Mouse (Mus musculus) CH12.LX (cell line): ENCODE measurements around the gene Gm19684. TPM values are rescaled to one million over a fixed set of nuclear protein-coding genes. Genes with fewer than 3 reads are reported as not detected.
A peak's percentile ranks its signal among the peaks of the same experiment; 100 is the strongest.
"Not testable (repeated sequence)": the region's sequence is repeated elsewhere in the genome, so short reads cannot be mapped to it uniquely, and the experiment has no call there.

Experiments
- DNase-seq: peaks from one replicate; pipeline ENCODE4 v3.0.0-alpha.2; 2013; ENCODE audit errors: extremely low read depth
- H3K27ac ChIP-seq: 2 replicates; pipeline ENCODE4 v1.5.1; 2012; ENCODE audit warnings: low read depth, mild to moderate bottlenecking, control low read depth, moderate library complexity; ENCODE audit not compliant: insufficient read depth
- H3K27me3 ChIP-seq: replicated peaks from 2 replicates; pipeline ENCODE3; 2012; ENCODE audit warnings: inconsistent platforms
- H3K36me3 ChIP-seq, 2 experiments: replicated peaks in 1 of 2; 2 replicates each; pipeline versions ENCODE3 to v1.6.1; 2012; ENCODE audit warnings: inconsistent platforms in 1 of 2, low read length in 1 of 2, mild to moderate bottlenecking in 1 of 2, mixed read lengths in 1 of 2, moderate library complexity in 1 of 2; ENCODE audit not compliant: control insufficient read depth in 1 of 2, insufficient read depth in 1 of 2
- H3K4me1 ChIP-seq, 2 experiments: 2 replicates each; pipeline ENCODE4 v1.6.1; 2012; ENCODE audit warnings: inconsistent platforms in 1 of 2, moderate library complexity in 1 of 2; ENCODE audit not compliant: insufficient read depth in 2 of 2, control insufficient read depth in 1 of 2
- H3K4me2 ChIP-seq: 2 replicates; pipeline ENCODE4 v1.6.1; 2012; ENCODE audit warnings: low read depth, mild to moderate bottlenecking, control low read depth; ENCODE audit not compliant: poor library complexity, insufficient read depth, severe bottlenecking
- H3K4me3 ChIP-seq, 3 experiments: fragments of 150-350 bp in 1 of 3; sonication (generic) in 1 of 3; replicated peaks in 1 of 3; 2 replicates each; pipeline versions ENCODE3 to v1.5.1; 2011 to 2012; ENCODE audit warnings: low read depth in 2 of 3, low read length in 2 of 3, mild to moderate bottlenecking in 2 of 3, moderate library complexity in 2 of 3, control low read depth in 1 of 3, improper control_type of control experiment in 1 of 3, inconsistent platforms in 1 of 3, mixed read lengths in 1 of 3; ENCODE audit not compliant: poor library complexity in 1 of 3
- H3K79me2 ChIP-seq: replicated peaks from 2 replicates; pipeline ENCODE4 v1.6.1; 2012; ENCODE audit warnings: mild to moderate bottlenecking, moderate library complexity; ENCODE audit not compliant: control insufficient read depth, poor library complexity, insufficient read depth, severe bottlenecking; ENCODE audit errors: extremely low read depth
- H3K9ac ChIP-seq: 2 replicates; pipeline ENCODE4 v1.6.1; 2012; ENCODE audit warnings: low read depth, mild to moderate bottlenecking, control low read depth, moderate library complexity; ENCODE audit not compliant: insufficient read depth
- H3K9me3 ChIP-seq: replicated peaks from 2 replicates; pipeline ENCODE3; 2012; ENCODE audit warnings: low read length, inconsistent platforms, mixed read lengths
- E2F4 ChIP-seq: IDR thresholded peaks from 2 replicates; pipeline ENCODE4 v1.6.1; 2011; ENCODE audit warnings: low read depth, low read length, improper control_type of control experiment; ENCODE audit not compliant: insufficient replicate concordance
- ETS1 ChIP-seq: conservative IDR thresholded peaks from 2 replicates; pipeline ENCODE4 v1.6.1; 2012; ENCODE audit warnings: low read depth, mild to moderate bottlenecking, inconsistent platforms, low read length, improper control_type of control experiment, moderate library complexity
- GABPA ChIP-seq: IDR thresholded peaks from 2 replicates; pipeline ENCODE4 v1.6.1; 2012; ENCODE audit warnings: low read depth, low read length, improper control_type of control experiment, inconsistent platforms; ENCODE audit not compliant: insufficient replicate concordance
- HCFC1 ChIP-seq: IDR thresholded peaks from 2 replicates; pipeline ENCODE4 v1.6.1; 2012; ENCODE audit warnings: low read depth, mild to moderate bottlenecking, inconsistent platforms, low read length, improper control_type of control experiment
- MXI1 ChIP-seq: IDR thresholded peaks from 2 replicates; pipeline ENCODE4 v1.6.1; 2011; ENCODE audit warnings: mild to moderate bottlenecking, low read depth, low read length, improper control_type of control experiment
- PAX5 ChIP-seq: IDR thresholded peaks from 2 replicates; pipeline ENCODE4 v1.6.1; 2012; ENCODE audit warnings: low read length, inconsistent platforms, mixed read lengths
- POLR2A ChIP-seq: IDR thresholded peaks from 2 replicates; pipeline ENCODE4 v1.6.1; 2011; ENCODE audit warnings: low read depth, mild to moderate bottlenecking, improper control_type of control experiment, low read length
- RAD21 ChIP-seq: IDR thresholded peaks from 2 replicates; pipeline ENCODE4 v1.6.1; 2011; ENCODE audit warnings: low read depth, mild to moderate bottlenecking, low read length, improper control_type of control experiment, moderate library complexity
- SIN3A ChIP-seq: IDR thresholded peaks from 2 replicates; pipeline ENCODE4 v1.6.1; 2012; ENCODE audit warnings: low read length, improper control_type of control experiment, inconsistent platforms
- SMC3 ChIP-seq: IDR thresholded peaks from 2 replicates; pipeline ENCODE4 v1.6.1; 2011; ENCODE audit warnings: low read depth, low read length, improper control_type of control experiment
- USF2 ChIP-seq: conservative IDR thresholded peaks from 2 replicates; pipeline ENCODE4 v1.6.1; 2011; ENCODE audit warnings: low read depth, low read length, improper control_type of control experiment
- ZNF384 ChIP-seq: IDR thresholded peaks from 2 replicates; pipeline ENCODE4 v1.6.1; 2012; ENCODE audit warnings: low read depth, low read length, improper control_type of control experiment, inconsistent platforms
- dilution Hi-C: fragments of 300-500 bp; cut with MboI; formaldehyde crosslinking; loops from 2 replicates; pipeline ENCODE4 v1.14.3; 2020; ENCODE audit warnings: low sequenced_read_pairs; ENCODE audit not compliant: extremely low pct_unique_long_range_greater_than_20kb, extremely low pct_ligation_motif_present
- in situ Hi-C: fragments of 300-500 bp; cut with MboI; formaldehyde crosslinking; loops from 3 replicates; pipeline ENCODE4 v1.14.3; 2019; ENCODE audit warnings: low sequenced_read_pairs, low pct_ligation_motif_present, low pct_unique_long_range_greater_than_20kb, mixed read lengths
- polyA plus RNA-seq: library from polyadenylated mRNA; unstranded; fragments of >175 nt; gene quantifications from 2 replicates; pipeline ENCODE4 v1.2.1, GENCODE M21; 2012; ENCODE audit warnings: low read depth; ENCODE audit not compliant: insufficient read length
- total RNA-seq, 2 experiments: library from RNA; depleted of rRNA; stranded (reverse); fragments of 300-350 nt in 1 of 2; fragments of >200 nt in 1 of 2; gene quantifications; 2 replicates each; pipeline ENCODE4 v1.2.3; 2012 to 2014

Gene Gm19684
- total and polyA plus RNA-seq, 3 experiments: 0.35 to 0.93 (median 0.55) TPM

DNA sequence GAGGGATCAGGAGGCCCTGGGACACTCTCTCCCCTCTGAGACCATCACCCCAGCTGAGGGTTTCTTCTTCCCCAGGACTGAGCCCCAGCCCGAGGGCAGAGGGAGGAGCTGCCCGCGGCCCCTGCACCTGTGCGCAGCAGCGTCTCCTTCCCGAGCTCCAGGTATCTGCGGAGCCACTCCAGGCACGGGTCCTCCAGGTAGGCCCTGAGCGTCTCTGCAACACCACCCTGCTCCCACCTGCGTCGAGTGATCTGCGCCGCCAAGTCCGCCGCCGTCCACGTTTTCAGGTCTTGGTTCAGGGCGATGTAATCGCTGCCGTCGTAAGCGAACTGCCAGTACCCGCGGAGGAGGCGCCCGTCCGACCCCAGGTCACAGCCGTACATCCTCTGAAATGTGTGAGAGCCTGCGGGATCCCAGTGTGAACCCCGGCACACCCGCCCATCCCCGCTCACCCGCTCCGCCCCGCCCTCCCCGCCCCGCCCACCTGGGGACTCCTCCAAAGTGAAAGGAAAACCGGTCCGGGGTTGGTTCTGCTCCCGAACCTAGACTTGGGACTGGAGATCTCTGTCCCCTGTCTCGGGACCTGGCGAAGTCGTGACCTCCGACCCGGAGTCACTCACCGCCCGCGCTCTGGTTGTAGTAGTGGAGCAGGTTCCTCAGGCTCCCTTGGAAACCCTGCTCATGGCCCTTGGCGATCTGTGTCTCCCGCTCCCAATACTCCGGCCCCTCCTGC is 46.0 kb downstream of the Gm19684 start:
- no peaks in the 10 kb centered on the region for H3K4me1 ChIP-seq
- in situ Hi-C loops: no loop called here
- dilution Hi-C loops: no loop called here
- no peaks in the 10 kb centered on the region for H3K79me2 ChIP-seq
- no peak overlapping the region for H3K4me2 ChIP-seq
- H3K27ac ChIP-seq: no peak overlapping the region
- peak overlapping the region in 1 of 3 experiments; percentile 35 for H3K4me3 ChIP-seq
- no peak overlapping the region for H3K9ac ChIP-seq
- no peaks in the 10 kb centered on the region for H3K27me3 ChIP-seq
- TF ChIP-seq HCFC1 (no peak), GABPA (no peak)
- H3K36me3 ChIP-seq: no peaks in the 10 kb centered on the region
- H3K9me3 ChIP-seq: no peaks in the 10 kb centered on the region
- DNase-seq: no peak

DNA sequence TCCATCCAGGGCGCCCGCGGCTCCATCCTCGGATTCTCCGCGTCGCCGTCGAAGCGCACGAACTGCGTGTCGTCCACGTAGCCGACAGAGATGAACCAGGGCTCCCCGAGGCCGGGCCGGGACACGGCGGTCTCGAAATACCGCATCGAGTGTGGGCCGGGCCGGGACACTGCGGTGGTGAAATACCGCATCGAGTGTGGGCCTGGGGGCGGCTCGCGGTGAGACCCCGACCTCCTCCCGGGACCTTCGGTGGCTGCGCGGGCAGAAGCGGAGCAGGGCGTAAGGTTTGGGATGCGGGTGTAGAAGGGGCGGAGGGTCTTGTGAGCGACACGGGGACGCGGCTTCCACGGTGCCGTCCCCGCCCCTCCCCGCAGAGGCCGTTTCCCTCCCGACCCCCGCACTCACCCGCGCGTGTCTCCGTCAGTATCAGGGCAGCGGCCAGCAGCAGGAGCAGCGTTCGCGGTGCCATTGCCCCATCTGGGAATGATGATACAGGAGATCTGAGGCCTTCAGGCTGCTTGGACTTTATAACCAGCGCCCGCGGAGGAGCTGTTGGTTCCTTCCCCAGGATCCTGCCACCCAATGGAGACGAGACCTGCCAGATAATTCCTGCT is 46.7 kb downstream of the Gm19684 start, which contains the start of gene Gm8909:
Gm8909 (minus strand) TSS at position 499 of the 614 bp plus-strand sequence.
- Histone ChIP-seq H3K9ac (no peak within 1 kb of the TSS), H3K36me3 (no peaks in the 10 kb centered on the region), H3K4me2 (no peak within 1 kb of the TSS), H3K9me3 (no peaks in the 10 kb centered on the region), H3K79me2 (no peaks in the 10 kb centered on the region), H3K27ac (no peak within 1 kb of the TSS), H3K4me3 (peak within 1 kb of the TSS in 1 of 3 experiments; percentile 35), H3K27me3 (no peaks in the 10 kb centered on the region), H3K4me1 (no peaks in the 10 kb centered on the region)
- in situ Hi-C loops (no loop called here), dilution Hi-C loops (no loop called here)
- no peak for DNase-seq
- TF ChIP-seq SIN3A (no peak), ETS1 (no peak), RAD21 (no peak), E2F4 (no peak), USF2 (no peak), SMC3 (no peak), ZNF384 (no peak), MXI1 (no peak), PAX5 (no peak), POLR2A (no peak)

DNA sequence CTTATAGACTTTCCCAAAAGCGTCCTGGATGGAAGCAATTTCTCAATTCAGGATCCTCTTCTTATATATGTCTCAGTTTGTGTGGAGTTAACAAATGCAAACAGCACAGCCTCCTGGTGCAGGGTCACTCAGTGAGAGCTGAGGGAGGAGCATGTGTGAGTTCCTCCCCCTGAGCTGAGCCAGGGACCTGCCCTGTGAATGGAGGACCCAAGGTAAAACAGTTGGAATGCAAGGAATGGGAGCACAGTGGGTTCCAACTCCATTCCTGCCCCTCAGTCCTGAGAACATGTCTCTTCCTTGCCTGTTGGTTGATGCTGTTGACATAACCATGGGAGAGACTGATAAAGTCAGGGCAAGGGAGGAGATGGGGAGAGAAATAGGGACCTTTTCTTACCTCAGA is 47.6 kb downstream of the Gm19684 start:
- H3K36me3 ChIP-seq, in situ Hi-C loops, H3K4me3 ChIP-seq, dilution Hi-C loops, DNase-seq, H3K27ac ChIP-seq, H3K4me1 ChIP-seq, H3K9me3 ChIP-seq, H3K9ac ChIP-seq, H3K79me2 ChIP-seq, H3K27me3 ChIP-seq, H3K4me2 ChIP-seq: not testable (repeated sequence)
